Mouse (Mus musculus) hindbrain, embryonic 14.5 days (tissue): ENCODE data around the gene Sdcbp2. TPM values are rescaled to one million over a fixed set of nuclear protein-coding genes. Genes with fewer than 3 reads are reported as not detected.

Experiments used
- ATAC-seq: fragments of 200-750 bp; cut with Nextera tagmentation; 2 replicates; pipeline ENCODE4 v1.8.0; 2017; ENCODE audit warnings: moderate number of reproducible peaks, mild to moderate bottlenecking, moderate TSS enrichment, moderate library complexity; ENCODE audit not compliant: low FRiP score
- DNase-seq: peaks from one replicate; pipeline ENCODE4 v3.0.0-alpha.2; 2015; ENCODE audit warnings: low spot score
- H3K27ac ChIP-seq: fragments of 300-500 bp; sonication (generic); 2 replicates; pipeline ENCODE4 v1.5.1; 2014; ENCODE audit warnings: mild to moderate bottlenecking, moderate library complexity
- H3K27me3 ChIP-seq: fragments of 300-500 bp; sonication (generic); 2 replicates; pipeline ENCODE4 v1.6.1; 2014; ENCODE audit warnings: mild to moderate bottlenecking, low read length, mixed read lengths; ENCODE audit not compliant: control insufficient read depth, insufficient read depth
- H3K36me3 ChIP-seq: fragments of 300-500 bp; sonication (generic); replicated peaks from 2 replicates; pipeline ENCODE4 v1.6.1; 2014; ENCODE audit not compliant: control insufficient read depth, insufficient read depth
- H3K4me1 ChIP-seq: fragments of 300-500 bp; sonication (generic); replicated peaks from 2 replicates; pipeline ENCODE4 v1.6.1; 2014; ENCODE audit warnings: antibody characterized with exemption, low read length, mixed read lengths; ENCODE audit not compliant: control insufficient read depth, insufficient read depth
- H3K4me2 ChIP-seq: fragments of 300-500 bp; sonication (generic); replicated peaks from 2 replicates; pipeline ENCODE4 v1.6.1; 2014; ENCODE audit warnings: mild to moderate bottlenecking, moderate library complexity
- H3K4me3 ChIP-seq: fragments of 300-500 bp; sonication (generic); replicated peaks from 2 replicates; pipeline ENCODE4 v1.5.1; 2014; ENCODE audit warnings: mild to moderate bottlenecking, low read length
- H3K9ac ChIP-seq: fragments of 300-500 bp; sonication (generic); 2 replicates; pipeline ENCODE4 v1.6.1; 2014
- H3K9me3 ChIP-seq: fragments of 300-500 bp; sonication (generic); 2 replicates; pipeline ENCODE4 v1.6.1; 2016; ENCODE audit warnings: low read length; ENCODE audit not compliant: control insufficient read depth
- WGBS: fragments of 180-500 bp; shearing (Covaris S2); extraction: QIAGEN DNeasy Blood & Tissue Kit; methylation state at CpG from one replicate; pipeline ENCODE4 v1.1.7; 2014; 5-methylcytosine and 5-hydroxymethylcytosine counted together
- polyA plus RNA-seq: library from polyadenylated mRNA; unstranded; fragments of >200 nt; fragmentation: Nextera tagmentation; extraction: Ambion mirVana; gene quantifications from 2 replicates; pipeline ENCODE4 v1.2.1, GENCODE M21; 2014

Sdcbp2 gene
- polyA plus RNA-seq, 1 experiment from 2014 or later, result 0.55 TPM

GRCm38 (mm10) chr2:151564006-151564405 is 8.4 kb upstream of the Sdcbp2 start:
- 83% methylated on average over 1 of the region's 1 CpGs for WGBS
- no peaks in the 10 kb centered on the region for H3K27me3 ChIP-seq
- DNase-seq (no peak), ATAC-seq (no peak)
- no peak overlapping the region for H3K4me2 ChIP-seq
- peaks cover 53% of the 10 kb centered on the region for H3K36me3 ChIP-seq
- no peaks in the 10 kb centered on the region for H3K9me3 ChIP-seq
- H3K9ac ChIP-seq, result no peak overlapping the region
- H3K4me3 ChIP-seq, result no peak overlapping the region
- H3K4me1 ChIP-seq, result no peaks in the 10 kb centered on the region
- no peak overlapping the region for H3K27ac ChIP-seq

DNA sequence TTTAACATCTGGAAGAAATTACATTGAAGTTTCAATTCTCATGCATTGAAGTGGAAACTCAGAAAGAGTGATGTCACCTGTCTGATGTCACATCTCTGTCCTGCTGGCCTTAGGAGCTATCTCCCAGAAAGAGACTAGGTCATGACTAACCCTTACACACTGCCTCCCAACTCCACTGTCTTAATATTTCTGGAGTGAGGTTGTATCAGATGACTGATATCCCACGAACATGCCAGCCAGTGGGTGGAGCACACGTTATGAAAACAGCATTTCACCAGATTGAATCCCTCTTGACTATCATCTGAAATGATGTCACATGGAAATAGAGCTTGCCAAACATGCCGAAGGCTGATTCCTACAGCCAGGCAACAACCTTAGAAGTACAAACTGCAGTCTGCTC is 7.4 kb upstream of the Sdcbp2 start:
- Histone ChIP-seq H3K9ac (no peak overlapping the region), H3K4me3 (no peak overlapping the region), H3K36me3 (peaks cover 43% of the 10 kb centered on the region), H3K27ac (no peak overlapping the region), H3K4me1 (no peaks in the 10 kb centered on the region), H3K9me3 (no peaks in the 10 kb centered on the region), H3K4me2 (no peak overlapping the region), H3K27me3 (no peaks in the 10 kb centered on the region)
- ATAC-seq (no peak), DNase-seq (no peak)
- WGBS, result 80% methylated on average over 3 of the region's 3 CpGs

- Histone ChIP-seq H3K27ac (no peak overlapping the region), H3K4me1 (no peaks in the 10 kb centered on the region), H3K36me3 (peaks cover 25% of the 10 kb centered on the region), H3K9ac (no peak overlapping the region), H3K27me3 (no peaks in the 10 kb centered on the region), H3K4me3 (no peak overlapping the region), H3K9me3 (no peaks in the 10 kb centered on the region), H3K4me2 (no peak overlapping the region)
- DNase-seq (no peak), ATAC-seq (no peak)
- 92% methylated on average over 6 of the region's 6 CpGs for WGBS
Observed at GRCm38 (mm10) chr2:151566856-151567255, 5.6 kb upstream of the Sdcbp2 start.

GRCm38 (mm10) chr2:151569452-151569851 is 3.0 kb upstream of the Sdcbp2 start:
- 83% methylated on average over 2 of the region's 2 CpGs for WGBS
- no peak overlapping the region for H3K9ac ChIP-seq
- no peak overlapping the region for H3K27ac ChIP-seq
- no peaks in the 10 kb centered on the region for H3K27me3 ChIP-seq
- H3K4me1 ChIP-seq, result no peaks in the 10 kb centered on the region
- 0 out of 2 replicates have a peak, but pooled peaks cover 8% of the 10 kb centered on the region for H3K36me3 ChIP-seq
- H3K9me3 ChIP-seq, result no peaks in the 10 kb centered on the region
- ATAC-seq (no peak), DNase-seq (no peak)
- no peak overlapping the region for H3K4me3 ChIP-seq
- no peak overlapping the region for H3K4me2 ChIP-seq

DNA sequence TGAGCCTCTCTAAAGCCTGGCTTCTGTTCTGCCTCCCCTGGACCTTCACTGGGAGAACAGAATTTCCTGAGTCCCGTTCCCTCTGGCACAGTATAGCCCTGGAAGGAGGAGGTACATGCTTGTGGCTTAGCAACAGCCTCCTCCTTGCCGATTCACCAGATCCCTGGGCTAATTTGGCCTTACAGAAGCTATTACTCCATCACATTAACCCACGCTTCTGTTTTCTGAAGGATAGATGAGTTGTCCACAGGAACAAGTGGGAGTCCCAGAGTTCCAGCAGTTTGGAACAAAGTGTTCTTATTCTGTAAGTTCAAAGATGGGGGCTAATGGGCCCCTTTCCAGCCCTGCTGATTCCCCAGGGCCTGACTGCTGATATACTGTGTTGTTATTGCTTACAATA is 1.2 kb downstream of the Sdcbp2 start:
- H3K27me3 ChIP-seq, result no peaks in the 10 kb centered on the region
- ATAC-seq (no peak), DNase-seq (no peak)
- H3K4me1 ChIP-seq, result peaks cover 10% of the 10 kb centered on the region
- no peak overlapping the region for H3K9ac ChIP-seq
- no peak overlapping the region for H3K4me3 ChIP-seq
- H3K27ac ChIP-seq, result no peak overlapping the region
- H3K4me2 ChIP-seq, result no peak overlapping the region
- H3K9me3 ChIP-seq, result no peaks in the 10 kb centered on the region
- H3K36me3 ChIP-seq, result no peaks in the 10 kb centered on the region
- 57% methylated on average over 3 of the region's 3 CpGs for WGBS

DNA sequence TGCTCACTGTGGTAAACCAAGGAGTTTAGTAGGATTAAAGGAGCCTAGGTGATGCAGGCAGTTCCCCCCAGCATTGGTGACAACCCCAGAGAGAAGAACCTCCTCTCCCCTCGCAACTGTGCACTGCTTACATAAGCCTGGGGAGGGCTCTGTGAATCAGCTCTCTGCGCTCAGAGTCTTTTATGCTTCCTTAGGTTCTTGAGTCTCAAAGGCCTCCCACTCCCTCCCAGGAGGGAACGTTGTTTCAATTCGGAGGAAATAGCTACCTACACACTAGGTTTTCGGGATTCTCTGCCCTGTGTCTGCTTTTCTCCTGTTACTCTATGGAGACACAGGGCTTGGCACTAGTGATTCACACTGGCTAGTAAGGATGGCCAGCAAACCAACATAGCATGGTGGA is 2.2 kb downstream of the Sdcbp2 start:
- WGBS, result 52% methylated on average over 5 of the region's 5 CpGs
- no peak for ATAC-seq
- H3K4me1 ChIP-seq, result peaks cover 10% of the 10 kb centered on the region
- H3K4me3 ChIP-seq, result no peak overlapping the region
- no peak overlapping the region for H3K4me2 ChIP-seq
- H3K27ac ChIP-seq, result no peak overlapping the region
- H3K27me3 ChIP-seq, result no peaks in the 10 kb centered on the region
- H3K9ac ChIP-seq, result no peak overlapping the region
- no peaks in the 10 kb centered on the region for H3K9me3 ChIP-seq
- no peak for DNase-seq
- no peaks in the 10 kb centered on the region for H3K36me3 ChIP-seq

- ATAC-seq, result no peak
- peaks cover 10% of the 10 kb centered on the region for H3K4me1 ChIP-seq
Observed at GRCm38 (mm10) chr2:151575119-151575698, 2.8 kb downstream of the Sdcbp2 start.

DNA sequence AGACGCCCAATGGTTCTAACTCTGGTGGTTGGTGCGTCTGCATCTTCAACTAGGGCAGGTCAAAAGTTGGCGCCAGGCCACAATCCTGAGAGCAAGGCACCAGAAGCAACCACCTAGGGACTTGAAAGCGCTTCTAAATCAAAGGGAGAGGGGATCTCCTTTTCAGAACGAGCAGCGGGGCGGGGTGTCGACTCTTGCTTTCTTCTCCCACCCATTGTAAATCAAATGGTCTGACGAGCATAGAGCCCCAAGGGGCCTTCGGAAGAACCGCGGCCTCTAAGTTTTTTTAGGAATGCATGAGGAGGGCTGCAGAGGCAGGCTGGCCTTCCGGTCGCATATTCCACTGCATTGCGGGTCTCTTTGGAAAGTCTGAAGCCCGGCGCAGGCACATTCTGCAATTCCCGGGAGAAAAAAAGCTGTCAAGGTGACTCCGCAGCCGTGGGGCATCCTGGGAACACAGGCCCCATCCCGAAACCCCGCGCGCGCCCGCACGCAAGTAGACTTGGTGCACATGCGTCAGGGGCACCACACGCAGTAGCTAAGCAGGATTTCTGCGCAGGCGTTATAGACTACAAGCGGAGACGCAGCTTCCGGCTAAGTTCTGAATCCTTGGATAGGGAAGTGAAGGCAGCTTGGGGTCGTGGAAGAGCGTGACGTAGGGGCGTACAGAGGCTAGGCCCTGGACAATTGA is 3.4 kb downstream of the Sdcbp2 start:
- Histone ChIP-seq H3K9ac (peak overlapping the region; percentile 57), H3K27ac (peak overlapping the region; percentile 86), H3K4me1 (peaks cover 10% of the 10 kb centered on the region), H3K27me3 (no peaks in the 10 kb centered on the region), H3K4me2 (peak overlapping the region; percentile 62), H3K4me3 (peak overlapping the region; percentile 39), H3K36me3 (no peaks in the 10 kb centered on the region), H3K9me3 (no peaks in the 10 kb centered on the region)
- WGBS, result under 1% methylated on average over 38 of the region's 38 CpGs
- ATAC-seq, result peak; percentile 98
- DNase-seq, result peak; percentile 91

More at GRCm38 (mm10) chr2:151575119-151575698, 2.8 kb downstream of the Sdcbp2 start:
- Histone ChIP-seq H3K36me3 (no peaks in the 10 kb centered on the region), H3K4me2 (peak overlapping the region; percentile 62), H3K4me3 (peak overlapping the region; percentile 39), H3K27ac (peak overlapping the region; percentile 86), H3K9ac (peak overlapping the region; percentile 57), H3K27me3 (no peaks in the 10 kb centered on the region), H3K9me3 (no peaks in the 10 kb centered on the region)
- DNase-seq, result peak; percentile 70
- 22% methylated on average over 7 of the region's 7 CpGs for WGBS

DNA sequence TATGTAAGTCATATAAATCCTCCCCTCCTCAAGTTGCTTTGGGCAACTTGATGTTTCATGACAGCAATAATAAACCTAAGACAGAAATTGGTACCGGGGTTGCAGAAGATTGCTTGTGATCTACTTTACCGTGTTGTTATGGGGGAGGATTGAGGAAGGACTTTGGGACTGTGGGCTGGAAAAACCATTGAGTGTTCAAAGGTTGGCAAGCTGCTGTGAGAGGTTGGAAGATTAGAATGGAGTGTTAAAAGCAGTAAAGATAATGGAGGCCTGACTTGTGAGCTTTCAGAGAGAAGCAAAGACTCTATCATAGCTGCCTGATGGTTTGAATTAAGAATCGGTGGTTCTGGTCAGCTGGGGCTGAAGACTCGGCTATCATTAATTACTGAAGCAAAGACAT is 6.8 kb downstream of the Sdcbp2 start:
- no peak overlapping the region for H3K9ac ChIP-seq
- DNase-seq (no peak), ATAC-seq (no peak)
- H3K27me3 ChIP-seq, result no peaks in the 10 kb centered on the region
- no peak overlapping the region for H3K4me3 ChIP-seq
- 91% methylated on average over 4 of the region's 4 CpGs for WGBS
- H3K4me2 ChIP-seq, result no peak overlapping the region
- H3K4me1 ChIP-seq, result peaks cover 10% of the 10 kb centered on the region
- H3K9me3 ChIP-seq, result 0 out of 2 replicates have a peak, but pooled peaks cover 3% of the 10 kb centered on the region
- no peaks in the 10 kb centered on the region for H3K36me3 ChIP-seq
- no peak overlapping the region for H3K27ac ChIP-seq
